Mouse (Mus musculus) CH12.LX (cell line): ENCODE measurements around the gene Gm20388. TPM values are rescaled to one million over a fixed set of nuclear protein-coding genes. Genes with fewer than 3 reads are reported as not detected.

Source experiments
- DNase-seq: peaks from one replicate; pipeline ENCODE4 v3.0.0-alpha.2; 2013; ENCODE audit errors: extremely low read depth
- H3K27ac ChIP-seq: 2 replicates; pipeline ENCODE4 v1.5.1; 2012; ENCODE audit warnings: low read depth, mild to moderate bottlenecking, control low read depth, moderate library complexity; ENCODE audit not compliant: insufficient read depth
- H3K27me3 ChIP-seq: replicated peaks from 2 replicates; pipeline ENCODE3; 2012; ENCODE audit warnings: inconsistent platforms
- H3K36me3 ChIP-seq, 2 experiments: replicated peaks in 1 of 2; 2 replicates each; pipeline versions ENCODE3 to v1.6.1; 2012; ENCODE audit warnings: inconsistent platforms in 1 of 2, low read length in 1 of 2, mild to moderate bottlenecking in 1 of 2, mixed read lengths in 1 of 2, moderate library complexity in 1 of 2; ENCODE audit not compliant: control insufficient read depth in 1 of 2, insufficient read depth in 1 of 2
- H3K4me1 ChIP-seq, 2 experiments: 2 replicates each; pipeline ENCODE4 v1.6.1; 2012; ENCODE audit warnings: inconsistent platforms in 1 of 2, moderate library complexity in 1 of 2; ENCODE audit not compliant: insufficient read depth in 2 of 2, control insufficient read depth in 1 of 2
- H3K4me2 ChIP-seq: 2 replicates; pipeline ENCODE4 v1.6.1; 2012; ENCODE audit warnings: low read depth, mild to moderate bottlenecking, control low read depth; ENCODE audit not compliant: poor library complexity, insufficient read depth, severe bottlenecking
- H3K4me3 ChIP-seq, 3 experiments: fragments of 150-350 bp in 1 of 3; sonication (generic) in 1 of 3; replicated peaks in 1 of 3; 2 replicates each; pipeline versions ENCODE3 to v1.5.1; 2011 to 2012; ENCODE audit warnings: low read depth in 2 of 3, low read length in 2 of 3, mild to moderate bottlenecking in 2 of 3, moderate library complexity in 2 of 3, control low read depth in 1 of 3, improper control_type of control experiment in 1 of 3, inconsistent platforms in 1 of 3, mixed read lengths in 1 of 3; ENCODE audit not compliant: poor library complexity in 1 of 3
- H3K79me2 ChIP-seq: replicated peaks from 2 replicates; pipeline ENCODE4 v1.6.1; 2012; ENCODE audit warnings: mild to moderate bottlenecking, moderate library complexity; ENCODE audit not compliant: control insufficient read depth, poor library complexity, insufficient read depth, severe bottlenecking; ENCODE audit errors: extremely low read depth
- H3K9ac ChIP-seq: 2 replicates; pipeline ENCODE4 v1.6.1; 2012; ENCODE audit warnings: low read depth, mild to moderate bottlenecking, control low read depth, moderate library complexity; ENCODE audit not compliant: insufficient read depth
- H3K9me3 ChIP-seq: replicated peaks from 2 replicates; pipeline ENCODE3; 2012; ENCODE audit warnings: low read length, inconsistent platforms, mixed read lengths
- ELF1 ChIP-seq: IDR thresholded peaks from 2 replicates; pipeline ENCODE4 v1.6.1; 2014; ENCODE audit warnings: low read depth, mild to moderate bottlenecking, inconsistent platforms, low read length, improper control_type of control experiment
- GABPA ChIP-seq: IDR thresholded peaks from 2 replicates; pipeline ENCODE4 v1.6.1; 2012; ENCODE audit warnings: low read depth, low read length, improper control_type of control experiment, inconsistent platforms; ENCODE audit not compliant: insufficient replicate concordance
- MAFK ChIP-seq: IDR thresholded peaks from 2 replicates; pipeline ENCODE4 v1.6.1; 2011; ENCODE audit warnings: low read length, improper control_type of control experiment; ENCODE audit not compliant: insufficient replicate concordance
- MEF2A ChIP-seq: IDR thresholded peaks from 2 replicates; pipeline ENCODE4 v1.6.1; 2014; ENCODE audit warnings: low read depth, mild to moderate bottlenecking, inconsistent platforms, low read length, improper control_type of control experiment, borderline replicate concordance
- MXI1 ChIP-seq: IDR thresholded peaks from 2 replicates; pipeline ENCODE4 v1.6.1; 2011; ENCODE audit warnings: mild to moderate bottlenecking, low read depth, low read length, improper control_type of control experiment
- MYC ChIP-seq: IDR thresholded peaks from 2 replicates; pipeline ENCODE4 v1.6.1; 2011; ENCODE audit warnings: low read depth, mild to moderate bottlenecking, improper control_type of control experiment, low read length
- NRF1 ChIP-seq: IDR thresholded peaks from 2 replicates; pipeline ENCODE4 v1.6.1; 2014; ENCODE audit warnings: low read depth, mild to moderate bottlenecking, inconsistent platforms, low read length, improper control_type of control experiment, moderate library complexity
- POLR2A ChIP-seq: IDR thresholded peaks from 2 replicates; pipeline ENCODE4 v1.6.1; 2011; ENCODE audit warnings: low read depth, mild to moderate bottlenecking, improper control_type of control experiment, low read length
- POLR2AphosphoS2 ChIP-seq: IDR thresholded peaks from 2 replicates; pipeline ENCODE4 v1.6.1; 2011; ENCODE audit warnings: low read depth, low read length, improper control_type of control experiment
- SIN3A ChIP-seq: IDR thresholded peaks from 2 replicates; pipeline ENCODE4 v1.6.1; 2012; ENCODE audit warnings: low read length, improper control_type of control experiment, inconsistent platforms
- SMC3 ChIP-seq: IDR thresholded peaks from 2 replicates; pipeline ENCODE4 v1.6.1; 2011; ENCODE audit warnings: low read depth, low read length, improper control_type of control experiment
- UBTF ChIP-seq: IDR thresholded peaks from 2 replicates; pipeline ENCODE4 v1.6.1; 2012; ENCODE audit warnings: low read depth, mild to moderate bottlenecking, inconsistent platforms, low read length, improper control_type of control experiment, moderate library complexity
- USF2 ChIP-seq: conservative IDR thresholded peaks from 2 replicates; pipeline ENCODE4 v1.6.1; 2011; ENCODE audit warnings: low read depth, low read length, improper control_type of control experiment
- dilution Hi-C: fragments of 300-500 bp; cut with MboI; formaldehyde crosslinking; loops from 2 replicates; pipeline ENCODE4 v1.14.3; 2020; ENCODE audit warnings: low sequenced_read_pairs; ENCODE audit not compliant: extremely low pct_unique_long_range_greater_than_20kb, extremely low pct_ligation_motif_present
- in situ Hi-C: fragments of 300-500 bp; cut with MboI; formaldehyde crosslinking; loops from 3 replicates; pipeline ENCODE4 v1.14.3; 2019; ENCODE audit warnings: low sequenced_read_pairs, low pct_ligation_motif_present, low pct_unique_long_range_greater_than_20kb, mixed read lengths
- polyA plus RNA-seq: library from polyadenylated mRNA; unstranded; fragments of >175 nt; gene quantifications from 2 replicates; pipeline ENCODE4 v1.2.1, GENCODE M21; 2012; ENCODE audit warnings: low read depth; ENCODE audit not compliant: insufficient read length
- total RNA-seq, 2 experiments: library from RNA; depleted of rRNA; stranded (reverse); fragments of 300-350 nt in 1 of 2; fragments of >200 nt in 1 of 2; gene quantifications; 2 replicates each; pipeline ENCODE4 v1.2.3; 2012 to 2014

Gm20388 gene
- total and polyA plus RNA-seq, 3 experiments, result 14.8 to 26.3 (median 22.2) TPM

- H3K4me2 ChIP-seq, result no peak within 1 kb of the TSS
- H3K4me1 ChIP-seq, result peaks cover 0 to 3% of the 10 kb centered on the region in 2 experiments; a peak in 2 of 4 replicates
- peaks cover 2% of the 10 kb centered on the region for H3K9me3 ChIP-seq
- dilution Hi-C loops (no loop called here), in situ Hi-C loops (loop anchor here (5.0 kb wide), 1 partner anchor 73 kb away; no protein-coding TSS in a partner anchor)
- peaks cover 47% of the 10 kb centered on the region for H3K27me3 ChIP-seq
- H3K27ac ChIP-seq, result no peak within 1 kb of the TSS
- no peak for TF ChIP-seq NRF1
- no peak for TF ChIP-seq ELF1
- no peak for TF ChIP-seq MEF2A
- TF ChIP-seq MXI1, result no peak
- no peak for TF ChIP-seq POLR2AphosphoS2
- no peak for TF ChIP-seq POLR2A
- no peak for TF ChIP-seq SMC3
- no peak for TF ChIP-seq SIN3A
- TF ChIP-seq UBTF, result no peak
- TF ChIP-seq MYC, result no peak
- TF ChIP-seq MAFK, result no peak
- H3K79me2 ChIP-seq, result no peaks in the 10 kb centered on the region
- DNase-seq, result no peak
- no peak within 1 kb of the TSS for H3K9ac ChIP-seq
- no peaks in the 10 kb centered on the region for H3K36me3 ChIP-seq
- H3K4me3 ChIP-seq, result no peak within 1 kb of the TSS
Observed at GRCm38 (mm10) chr8:123185566-123186409, 3275.1 kb downstream of the Gm20388 start, which contains the start of gene Dpep1. Dpep1 (plus strand) TSS chr8:123186242.

- in situ Hi-C loops (loop anchor here (5.0 kb wide), 1 partner anchor 76 kb away; no protein-coding TSS in a partner anchor), dilution Hi-C loops (no loop called here)
- H3K4me2 ChIP-seq, result no peak overlapping the region
- H3K9me3 ChIP-seq, result peaks cover 2% of the 10 kb centered on the region
- no peak for DNase-seq
- no peaks in the 10 kb centered on the region for H3K79me2 ChIP-seq
- no peak overlapping the region for H3K27ac ChIP-seq
- TF ChIP-seq GABPA (no peak), USF2 (no peak)
- no peak overlapping the region for H3K9ac ChIP-seq
- peaks cover 0 to 3% of the 10 kb centered on the region in 2 experiments; a peak in 2 of 4 replicates for H3K4me1 ChIP-seq
- H3K4me3 ChIP-seq, result no peak overlapping the region
- H3K36me3 ChIP-seq, result no peaks in the 10 kb centered on the region
- H3K27me3 ChIP-seq, result peaks cover 55% of the 10 kb centered on the region
Observed at GRCm38 (mm10) chr8:123188006-123188405, 3277.4 kb downstream of the Gm20388 start.
